Mouse (Mus musculus): Measurements from ENCODE around the gene Flt3. TPM values are rescaled to one million over a fixed set of nuclear protein-coding genes. Genes with fewer than 3 reads are reported as not detected.

The Flt3 gene
- 1.1 TPM for polyA plus RNA-seq (2014; fragmentation: Illumina TruSeq; extraction: RNeasy Lipid Tissue Mini Kit (QIAGEN cat#74804); ENCODE audit: low read depth, low replicate concordance)

GRCm38 (mm10) chr5:147399843-147400504, at the start of gene Flt3:
Flt3 (minus strand) TSS chr5:147400489.

GRCm38 (mm10) chr5:147429535-147430305, 29.4 kb upstream of the Flt3 start, which contains the start of gene Pan3:
Pan3 (plus strand) TSS chr5:147430161.

GRCm38 (mm10) chr5:147322183-147322582, 78.1 kb downstream of the Flt3 start, which contains the start of gene Urad:
Urad (minus strand) TSS chr5:147322440.

GRCm38 (mm10) chr5:147306638-147307397, 93.5 kb downstream of the Flt3 start, which contains the start of gene Cdx2:
Cdx2 (minus strand) TSS chr5:147307270.

Other genes with a start within 250 kb of the Flt3 start
- not detected for gene Gsx1, start 211.8 kb downstream of the Flt3 start, polyA plus RNA-seq (2014; fragmentation: Illumina TruSeq; extraction: RNeasy Lipid Tissue Mini Kit (QIAGEN cat#74804); ENCODE audit: low read depth, low replicate concordance)
- not detected for gene Pdx1, start 130.5 kb downstream of the Flt3 start, polyA plus RNA-seq (2014; fragmentation: Illumina TruSeq; extraction: RNeasy Lipid Tissue Mini Kit (QIAGEN cat#74804); ENCODE audit: low read depth, low replicate concordance)
- gene Cdx2, start 93.2 kb downstream of the Flt3 start, polyA plus RNA-seq (2014; fragmentation: Illumina TruSeq; extraction: RNeasy Lipid Tissue Mini Kit (QIAGEN cat#74804); ENCODE audit: low read depth, low replicate concordance) = not detected
- not detected for gene Urad, start 78.0 kb downstream of the Flt3 start, polyA plus RNA-seq (2014; fragmentation: Illumina TruSeq; extraction: RNeasy Lipid Tissue Mini Kit (QIAGEN cat#74804); ENCODE audit: low read depth, low replicate concordance)
- 154 TPM for gene Pan3, start 29.7 kb upstream of the Flt3 start, polyA plus RNA-seq (2014; fragmentation: Illumina TruSeq; extraction: RNeasy Lipid Tissue Mini Kit (QIAGEN cat#74804); ENCODE audit: low read depth, low replicate concordance)

All from testis, adult 10 weeks (tissue).